Mouse (Mus musculus) CH12.LX (cell line): Measurements from ENCODE around the gene Wdr78. TPM values are rescaled to one million over a fixed set of nuclear protein-coding genes. Genes with fewer than 3 reads are reported as not detected.
A peak's percentile ranks its signal among the peaks of the same experiment; 100 is the strongest.

Experiments used
- DNase-seq: peaks from one replicate; pipeline ENCODE4 v3.0.0-alpha.2; 2013; ENCODE audit errors: extremely low read depth
- H3K27ac ChIP-seq: 2 replicates; pipeline ENCODE4 v1.5.1; 2012; ENCODE audit warnings: low read depth, mild to moderate bottlenecking, control low read depth, moderate library complexity; ENCODE audit not compliant: insufficient read depth
- H3K27me3 ChIP-seq: replicated peaks from 2 replicates; pipeline ENCODE3; 2012; ENCODE audit warnings: inconsistent platforms
- H3K36me3 ChIP-seq, 2 experiments: replicated peaks in 1 of 2; 2 replicates each; pipeline versions ENCODE3 to v1.6.1; 2012; ENCODE audit warnings: inconsistent platforms in 1 of 2, low read length in 1 of 2, mild to moderate bottlenecking in 1 of 2, mixed read lengths in 1 of 2, moderate library complexity in 1 of 2; ENCODE audit not compliant: control insufficient read depth in 1 of 2, insufficient read depth in 1 of 2
- H3K4me1 ChIP-seq, 2 experiments: 2 replicates each; pipeline ENCODE4 v1.6.1; 2012; ENCODE audit warnings: inconsistent platforms in 1 of 2, moderate library complexity in 1 of 2; ENCODE audit not compliant: insufficient read depth in 2 of 2, control insufficient read depth in 1 of 2
- H3K4me2 ChIP-seq: 2 replicates; pipeline ENCODE4 v1.6.1; 2012; ENCODE audit warnings: low read depth, mild to moderate bottlenecking, control low read depth; ENCODE audit not compliant: poor library complexity, insufficient read depth, severe bottlenecking
- H3K4me3 ChIP-seq, 3 experiments: fragments of 150-350 bp in 1 of 3; sonication (generic) in 1 of 3; replicated peaks in 1 of 3; 2 replicates each; pipeline versions ENCODE3 to v1.5.1; 2011 to 2012; ENCODE audit warnings: low read depth in 2 of 3, low read length in 2 of 3, mild to moderate bottlenecking in 2 of 3, moderate library complexity in 2 of 3, control low read depth in 1 of 3, improper control_type of control experiment in 1 of 3, inconsistent platforms in 1 of 3, mixed read lengths in 1 of 3; ENCODE audit not compliant: poor library complexity in 1 of 3
- H3K79me2 ChIP-seq: replicated peaks from 2 replicates; pipeline ENCODE4 v1.6.1; 2012; ENCODE audit warnings: mild to moderate bottlenecking, moderate library complexity; ENCODE audit not compliant: control insufficient read depth, poor library complexity, insufficient read depth, severe bottlenecking; ENCODE audit errors: extremely low read depth
- H3K9ac ChIP-seq: 2 replicates; pipeline ENCODE4 v1.6.1; 2012; ENCODE audit warnings: low read depth, mild to moderate bottlenecking, control low read depth, moderate library complexity; ENCODE audit not compliant: insufficient read depth
- H3K9me3 ChIP-seq: replicated peaks from 2 replicates; pipeline ENCODE3; 2012; ENCODE audit warnings: low read length, inconsistent platforms, mixed read lengths
- BHLHE40 ChIP-seq: IDR thresholded peaks from 2 replicates; pipeline ENCODE4 v1.6.1; 2011; ENCODE audit warnings: mild to moderate bottlenecking, low read depth, low read length, improper control_type of control experiment
- CHD1 ChIP-seq: IDR thresholded peaks from 2 replicates; pipeline ENCODE4 v1.6.1; 2012; ENCODE audit warnings: low read depth, low read length, improper control_type of control experiment, inconsistent platforms
- CHD2 ChIP-seq: IDR thresholded peaks from 2 replicates; pipeline ENCODE4 v1.6.1; 2011; ENCODE audit warnings: low read length, improper control_type of control experiment
- GABPA ChIP-seq: IDR thresholded peaks from 2 replicates; pipeline ENCODE4 v1.6.1; 2012; ENCODE audit warnings: low read depth, low read length, improper control_type of control experiment, inconsistent platforms; ENCODE audit not compliant: insufficient replicate concordance
- HCFC1 ChIP-seq: IDR thresholded peaks from 2 replicates; pipeline ENCODE4 v1.6.1; 2012; ENCODE audit warnings: low read depth, mild to moderate bottlenecking, inconsistent platforms, low read length, improper control_type of control experiment
- IRF4 ChIP-seq: IDR thresholded peaks from 2 replicates; pipeline ENCODE4 v1.6.1; 2014; ENCODE audit warnings: low read depth, mild to moderate bottlenecking, inconsistent platforms, low read length, improper control_type of control experiment
- JUN ChIP-seq: IDR thresholded peaks from 2 replicates; pipeline ENCODE4 v1.6.1; 2011; ENCODE audit warnings: low read depth, mild to moderate bottlenecking, low read length, improper control_type of control experiment, moderate library complexity; ENCODE audit not compliant: insufficient read depth
- JUND ChIP-seq: conservative IDR thresholded peaks from 2 replicates; pipeline ENCODE4 v1.6.1; 2011; ENCODE audit warnings: low read depth, low read length, improper control_type of control experiment
- MAZ ChIP-seq: IDR thresholded peaks from 2 replicates; pipeline ENCODE4 v1.6.1; 2012; ENCODE audit warnings: low read depth, mild to moderate bottlenecking, inconsistent platforms, low read length, improper control_type of control experiment, moderate library complexity
- MXI1 ChIP-seq: IDR thresholded peaks from 2 replicates; pipeline ENCODE4 v1.6.1; 2011; ENCODE audit warnings: mild to moderate bottlenecking, low read depth, low read length, improper control_type of control experiment
- MYC ChIP-seq: IDR thresholded peaks from 2 replicates; pipeline ENCODE4 v1.6.1; 2011; ENCODE audit warnings: low read depth, mild to moderate bottlenecking, improper control_type of control experiment, low read length
- PAX5 ChIP-seq: IDR thresholded peaks from 2 replicates; pipeline ENCODE4 v1.6.1; 2012; ENCODE audit warnings: low read length, inconsistent platforms, mixed read lengths
- POLR2A ChIP-seq: IDR thresholded peaks from 2 replicates; pipeline ENCODE4 v1.6.1; 2011; ENCODE audit warnings: low read depth, mild to moderate bottlenecking, improper control_type of control experiment, low read length
- POLR2AphosphoS2 ChIP-seq: IDR thresholded peaks from 2 replicates; pipeline ENCODE4 v1.6.1; 2011; ENCODE audit warnings: low read depth, low read length, improper control_type of control experiment
- RCOR1 ChIP-seq: conservative IDR thresholded peaks from 2 replicates; pipeline ENCODE4 v1.6.1; 2012; ENCODE audit warnings: low read depth, mild to moderate bottlenecking, inconsistent platforms, low read length, improper control_type of control experiment
- SMC3 ChIP-seq: IDR thresholded peaks from 2 replicates; pipeline ENCODE4 v1.6.1; 2011; ENCODE audit warnings: low read depth, low read length, improper control_type of control experiment
- TCF12 ChIP-seq: IDR thresholded peaks from 2 replicates; pipeline ENCODE4 v1.6.1; 2014; ENCODE audit warnings: low read depth, mild to moderate bottlenecking, inconsistent platforms, low read length, improper control_type of control experiment
- USF1 ChIP-seq: IDR thresholded peaks from 2 replicates; pipeline ENCODE4 v1.6.1; 2014; ENCODE audit warnings: low read depth, mild to moderate bottlenecking, inconsistent platforms, low read length, improper control_type of control experiment
- ZMIZ1 ChIP-seq: IDR thresholded peaks from 2 replicates; pipeline ENCODE4 v1.6.1; 2012; ENCODE audit warnings: low read depth, mild to moderate bottlenecking, inconsistent platforms, low read length, improper control_type of control experiment
- dilution Hi-C: fragments of 300-500 bp; cut with MboI; formaldehyde crosslinking; loops from 2 replicates; pipeline ENCODE4 v1.14.3; 2020; ENCODE audit warnings: low sequenced_read_pairs; ENCODE audit not compliant: extremely low pct_unique_long_range_greater_than_20kb, extremely low pct_ligation_motif_present
- in situ Hi-C: fragments of 300-500 bp; cut with MboI; formaldehyde crosslinking; loops from 3 replicates; pipeline ENCODE4 v1.14.3; 2019; ENCODE audit warnings: low sequenced_read_pairs, low pct_ligation_motif_present, low pct_unique_long_range_greater_than_20kb, mixed read lengths
- polyA plus RNA-seq: library from polyadenylated mRNA; unstranded; fragments of >175 nt; gene quantifications from 2 replicates; pipeline ENCODE4 v1.2.1, GENCODE M21; 2012; ENCODE audit warnings: low read depth; ENCODE audit not compliant: insufficient read length
- total RNA-seq, 2 experiments: library from RNA; depleted of rRNA; stranded (reverse); fragments of 300-350 nt in 1 of 2; fragments of >200 nt in 1 of 2; gene quantifications; 2 replicates each; pipeline ENCODE4 v1.2.3; 2012 to 2014

Wdr78 gene
- total and polyA plus RNA-seq, 3 experiments: 0.29 to 1.1 (median 0.63) TPM

DNA sequence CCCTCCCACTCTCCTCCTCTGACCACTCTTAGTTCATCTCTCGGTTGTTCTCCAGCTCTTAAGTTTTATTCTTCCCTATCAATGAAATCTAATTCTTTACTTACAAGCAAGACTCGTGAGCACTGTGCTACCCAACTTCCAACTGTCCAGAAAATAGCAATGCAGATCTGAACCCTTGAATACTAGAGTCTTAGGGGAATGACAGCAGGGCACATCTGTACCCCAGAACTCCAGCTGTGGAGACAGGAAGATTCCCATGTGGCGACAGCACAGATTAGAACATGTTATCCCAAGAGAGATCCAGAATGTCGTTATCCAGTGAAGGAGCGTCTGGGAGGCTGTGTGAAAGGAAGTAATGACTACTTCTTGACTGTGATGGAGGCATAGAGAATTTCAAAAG is 108.1 kb downstream of the Wdr78 start:
- Histone ChIP-seq H3K27ac (no peak overlapping the region), H3K9me3 (no peaks in the 10 kb centered on the region), H3K4me3 (no peak overlapping the region), H3K27me3 (no peaks in the 10 kb centered on the region), H3K79me2 (no peaks in the 10 kb centered on the region), H3K9ac (no peak overlapping the region)
- dilution Hi-C loops (no loop called here), in situ Hi-C loops (no loop called here)
- no peak for DNase-seq
- no peak for TF ChIP-seq MAZ
- no peak for TF ChIP-seq RCOR1
- no peak for TF ChIP-seq PAX5
- no peak for TF ChIP-seq ZMIZ1
- TF ChIP-seq MXI1: no peak
- no peak for TF ChIP-seq SMC3
- TF ChIP-seq USF1: no peak
- TF ChIP-seq JUND: no peak
- TF ChIP-seq TCF12: no peak
- TF ChIP-seq CHD2: no peak
- no peak for TF ChIP-seq BHLHE40
- no peak for TF ChIP-seq POLR2AphosphoS2
- no peak for TF ChIP-seq HCFC1
- no peak for TF ChIP-seq POLR2A
- no peak for TF ChIP-seq GABPA
- no peak for TF ChIP-seq JUN
- no peak for TF ChIP-seq MYC
- TF ChIP-seq, all 38 proteins: peak for 0
- H3K36me3 ChIP-seq: no peaks in the 10 kb centered on the region
- peaks cover 2 to 4% of the 10 kb centered on the region in 2 experiments; a peak in 2 of 4 replicates for H3K4me1 ChIP-seq
- no peak overlapping the region for H3K4me2 ChIP-seq

DNA sequence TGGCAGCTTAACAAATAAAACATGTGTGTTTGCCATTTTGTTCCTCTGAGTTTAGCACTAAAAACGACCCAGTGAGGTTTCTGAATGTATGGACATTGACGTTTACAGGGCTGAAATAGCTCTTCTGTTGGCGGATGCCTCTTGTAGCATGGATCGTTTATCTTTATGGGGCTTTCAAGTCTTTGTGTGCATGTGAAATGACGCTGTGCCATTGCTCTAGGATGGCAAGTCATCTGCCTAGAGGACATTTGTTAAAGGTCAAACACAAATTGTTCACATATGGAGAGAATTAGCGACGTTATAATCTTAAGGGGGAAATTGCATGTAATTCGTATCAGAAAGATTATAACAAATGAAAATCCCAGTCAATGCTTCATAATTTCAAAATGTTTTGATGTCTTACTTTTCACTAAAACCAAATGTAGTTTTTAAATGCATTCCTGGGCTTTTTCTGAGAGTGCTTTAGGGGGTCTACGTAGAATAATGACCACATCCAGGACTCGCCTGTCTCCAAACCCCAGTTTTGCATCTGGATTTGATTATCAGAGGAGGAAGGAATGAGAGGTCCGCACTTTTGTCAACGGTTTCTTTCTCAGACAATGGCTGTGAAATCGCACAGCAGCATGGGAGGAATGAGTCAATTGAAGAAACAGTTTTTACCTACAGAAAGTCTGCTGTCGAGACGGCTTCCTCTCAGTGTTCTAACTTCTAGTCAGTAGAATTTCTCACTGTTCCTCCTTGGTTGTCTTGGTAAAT is 109.0 kb downstream of the Wdr78 start:
- no peak overlapping the region for H3K4me2 ChIP-seq
- H3K9ac ChIP-seq: no peak overlapping the region
- in situ Hi-C loops (no loop called here), dilution Hi-C loops (no loop called here)
- H3K9me3 ChIP-seq: no peaks in the 10 kb centered on the region
- H3K4me3 ChIP-seq: no peak overlapping the region
- TF ChIP-seq CHD1: no peak
- peak; percentile 49; the same call in 1 of the 2 replicates for TF ChIP-seq IRF4
- TF ChIP-seq JUND: peak; percentile 43; the same call in 1 of the 2 replicates
- TF ChIP-seq, all 38 proteins: peak for 2
- peaks cover 0 to 2% of the 10 kb centered on the region in 2 experiments; a peak in 2 of 4 replicates for H3K4me1 ChIP-seq
- no peaks in the 10 kb centered on the region for H3K27me3 ChIP-seq
- H3K27ac ChIP-seq: no peak overlapping the region
- no peak for DNase-seq
- H3K36me3 ChIP-seq: no peaks in the 10 kb centered on the region
- no peaks in the 10 kb centered on the region for H3K79me2 ChIP-seq
